Mouse (Mus musculus) hindbrain, embryonic 10.5 days (tissue): ENCODE measurements at regions not wholly inside any gene's neighbourhood (a gene's known extent, or its start where the extent isn't known, plus 50 kb on each side); places are given as distances from the start of the nearest gene placed in this dataset.
A peak's percentile ranks its signal among the peaks of the same experiment; 100 is the strongest.

ENCODE experiments used
- DNase-seq: peaks from one replicate; pipeline ENCODE4 v3.0.0-alpha.2; 2017; ENCODE audit warnings: low spot score
- H3K27ac ChIP-seq: fragments of 300-500 bp; sonication (generic); 2 replicates; pipeline ENCODE4 v1.5.1; 2016; ENCODE audit warnings: mild to moderate bottlenecking, moderate library complexity
- H3K27me3 ChIP-seq: fragments of 300-500 bp; sonication (generic); 2 replicates; pipeline ENCODE4 v1.6.1; 2016; ENCODE audit warnings: mild to moderate bottlenecking; ENCODE audit not compliant: poor library complexity, insufficient read depth, severe bottlenecking
- H3K36me3 ChIP-seq: fragments of 300-500 bp; sonication (generic); 2 replicates; pipeline ENCODE4 v1.6.1; 2016; ENCODE audit warnings: mild to moderate bottlenecking, moderate library complexity
- H3K4me1 ChIP-seq: fragments of 300-500 bp; sonication (generic); replicated peaks from 2 replicates; pipeline ENCODE4 v1.6.1; 2016; ENCODE audit warnings: mild to moderate bottlenecking
- H3K4me3 ChIP-seq: fragments of 300-500 bp; sonication (generic); 2 replicates; pipeline ENCODE4 v1.5.1; 2016; ENCODE audit warnings: mild to moderate bottlenecking, moderate library complexity
- H3K9me3 ChIP-seq: fragments of 300-500 bp; sonication (generic); 2 replicates; pipeline ENCODE4 v1.6.1; 2016; ENCODE audit warnings: mild to moderate bottlenecking, moderate library complexity
- WGBS: fragments of 180-500 bp; shearing (Covaris S2); methylation state at CpG from one replicate; pipeline ENCODE4 v1.1.7; 2016; 5-methylcytosine and 5-hydroxymethylcytosine counted together

- WGBS, result 68% methylated on average over 9 of the region's 9 CpGs
- H3K4me1 ChIP-seq, result 0 out of 2 replicates have a peak, but pooled peaks cover 3% of the 10 kb centered on the region
Observed at GRCm38 (mm10) chr1:184462481-184463124, 269.8 kb downstream of the Hlx start.

DNA sequence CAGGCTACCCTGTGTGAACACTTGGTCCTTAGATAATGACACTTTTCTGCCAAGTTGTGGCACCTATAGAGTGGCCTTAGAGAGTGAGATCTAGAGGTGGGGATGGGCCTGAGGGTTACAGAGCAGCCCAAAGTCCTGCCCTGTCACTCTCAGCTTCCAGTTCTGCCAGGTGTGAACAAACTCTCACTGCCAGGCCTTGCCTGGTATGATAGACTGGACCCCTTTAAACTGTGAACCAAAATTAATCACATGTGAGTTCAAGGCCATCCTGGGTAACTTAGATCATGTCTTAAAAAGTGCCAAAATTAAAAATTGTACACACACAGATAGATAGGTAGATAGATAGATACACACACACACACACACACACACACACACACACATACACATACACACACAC is 271.0 kb downstream of the Hlx start:
- no peaks in the 10 kb centered on the region for H3K36me3 ChIP-seq
- H3K27me3 ChIP-seq, result no peaks in the 10 kb centered on the region
- H3K4me1 ChIP-seq, result 0 out of 2 replicates have a peak, but pooled peaks cover 3% of the 10 kb centered on the region
- no peak for DNase-seq
- H3K27ac ChIP-seq, result no peak overlapping the region
- H3K9me3 ChIP-seq, result no peaks in the 10 kb centered on the region
- H3K4me3 ChIP-seq, result no peak overlapping the region

More at GRCm38 (mm10) chr1:184462481-184463124, 269.8 kb downstream of the Hlx start:
- no peak for DNase-seq
- H3K27me3 ChIP-seq, result no peaks in the 10 kb centered on the region
- H3K27ac ChIP-seq, result no peak overlapping the region
- no peaks in the 10 kb centered on the region for H3K36me3 ChIP-seq
- no peaks in the 10 kb centered on the region for H3K9me3 ChIP-seq
- H3K4me3 ChIP-seq, result no peak overlapping the region

DNA sequence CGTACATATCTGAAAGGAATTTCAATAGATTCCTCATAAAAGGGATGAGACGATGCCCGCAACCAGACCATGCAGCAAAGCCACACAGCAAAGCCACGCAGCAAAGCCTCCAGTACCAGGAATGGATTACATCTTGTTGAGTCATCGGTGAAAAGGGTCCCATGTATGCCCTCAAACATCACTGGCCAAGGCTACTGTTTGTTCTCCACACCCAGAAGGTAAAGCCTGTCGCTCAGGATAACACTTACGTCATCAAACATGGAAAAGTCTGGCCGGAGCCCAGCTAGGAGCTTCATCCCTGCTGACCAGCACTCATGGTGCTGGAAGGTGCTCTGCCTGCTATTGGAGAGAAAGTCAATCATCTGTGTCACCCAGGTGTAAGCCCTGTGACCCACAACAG is 275.7 kb downstream of the Hlx start:
- no peaks in the 10 kb centered on the region for H3K9me3 ChIP-seq
- no peaks in the 10 kb centered on the region for H3K36me3 ChIP-seq
- DNase-seq, result no peak
- H3K27me3 ChIP-seq, result 0 out of 2 replicates have a peak, but pooled peaks cover 5% of the 10 kb centered on the region
- peaks cover 7% of the 10 kb centered on the region; the same call in 1 of the 2 replicates for H3K4me1 ChIP-seq
- no peak overlapping the region for H3K27ac ChIP-seq
- H3K4me3 ChIP-seq, result no peak overlapping the region
- WGBS, result 92% methylated on average over 8 of the region's 8 CpGs

DNA sequence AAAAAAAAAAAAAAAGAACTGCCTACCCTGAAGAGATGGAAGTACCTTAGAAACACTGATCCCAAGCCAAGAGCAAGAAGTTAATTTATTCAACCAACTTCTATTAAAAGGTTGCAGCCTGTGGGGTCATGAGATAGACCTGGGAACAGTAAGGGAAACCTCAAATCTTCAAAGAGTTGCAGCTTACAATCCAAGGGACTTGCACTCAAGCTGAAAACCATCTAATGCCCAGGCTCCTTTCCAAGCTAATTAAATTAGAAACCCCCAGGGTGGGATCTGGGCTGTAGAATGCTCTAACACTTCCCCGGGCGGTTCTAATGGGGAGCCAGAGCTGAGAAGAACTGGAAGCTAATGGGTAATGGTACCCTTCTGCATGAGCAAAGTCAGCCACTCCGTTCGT is 278.0 kb downstream of the Hlx start:
- Histone ChIP-seq H3K36me3 (no peaks in the 10 kb centered on the region), H3K27me3 (0 out of 2 replicates have a peak, but pooled peaks cover 7% of the 10 kb centered on the region), H3K4me3 (no peak overlapping the region), H3K9me3 (no peaks in the 10 kb centered on the region), H3K4me1 (peaks cover 7% of the 10 kb centered on the region; the same call in 1 of the 2 replicates), H3K27ac (no peak overlapping the region)
- DNase-seq, result no peak
- 92% methylated on average over 4 of the region's 4 CpGs for WGBS

GRCm38 (mm10) chr1:184453673-184454072 is 278.7 kb downstream of the Hlx start:
- H3K27ac ChIP-seq, result no peak overlapping the region
- no peaks in the 10 kb centered on the region for H3K9me3 ChIP-seq
- peaks cover 7% of the 10 kb centered on the region; the same call in 1 of the 2 replicates for H3K4me1 ChIP-seq
- 0 out of 2 replicates have a peak, but pooled peaks cover 7% of the 10 kb centered on the region for H3K27me3 ChIP-seq
- no peak for DNase-seq
- H3K4me3 ChIP-seq, result no peak overlapping the region
- WGBS, result 44% methylated on average over 5 of the region's 5 CpGs
- H3K36me3 ChIP-seq, result no peaks in the 10 kb centered on the region

GRCm38 (mm10) chr1:184453061-184453460 is 279.4 kb downstream of the Hlx start:
- no peak overlapping the region for H3K4me3 ChIP-seq
- 0 out of 2 replicates have a peak, but pooled peaks cover 7% of the 10 kb centered on the region for H3K27me3 ChIP-seq
- peaks cover 7% of the 10 kb centered on the region; the same call in 1 of the 2 replicates for H3K4me1 ChIP-seq
- no peaks in the 10 kb centered on the region for H3K9me3 ChIP-seq
- H3K27ac ChIP-seq, result no peak overlapping the region
- DNase-seq, result no peak
- H3K36me3 ChIP-seq, result no peaks in the 10 kb centered on the region
- WGBS, result 95% methylated on average over 9 of the region's 9 CpGs

GRCm38 (mm10) chr1:184451686-184452085 is 280.7 kb downstream of the Hlx start:
- no peak overlapping the region for H3K4me3 ChIP-seq
- H3K27ac ChIP-seq, result no peak overlapping the region
- DNase-seq, result no peak
- H3K36me3 ChIP-seq, result no peaks in the 10 kb centered on the region
- peaks cover 7% of the 10 kb centered on the region; the same call in 1 of the 2 replicates for H3K27me3 ChIP-seq
- no peaks in the 10 kb centered on the region for H3K9me3 ChIP-seq
- 79% methylated on average over 2 of the region's 2 CpGs for WGBS
- H3K4me1 ChIP-seq, result peaks cover 7% of the 10 kb centered on the region; the same call in 1 of the 2 replicates

DNA sequence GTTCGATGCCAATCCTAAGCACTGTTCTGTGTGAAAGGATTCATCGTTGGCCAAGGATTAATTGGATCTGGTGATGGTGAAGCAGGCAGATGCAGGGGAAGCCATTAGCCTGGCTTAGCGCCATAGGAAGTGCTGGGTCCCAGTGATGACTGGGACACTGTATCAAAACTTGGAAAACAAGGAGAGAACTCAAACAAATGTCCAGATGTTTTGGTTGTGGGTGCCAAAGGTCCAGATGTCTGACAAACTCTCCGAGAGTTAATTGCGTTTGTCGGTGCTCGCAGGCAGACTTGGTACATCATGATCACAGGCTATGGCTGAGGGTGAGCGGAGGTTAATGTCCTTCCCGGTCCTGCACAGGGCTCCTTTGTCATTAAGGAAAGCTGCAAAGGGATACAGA is 283.4 kb downstream of the Hlx start:
- DNase-seq, result no peak
- Histone ChIP-seq H3K36me3 (no peaks in the 10 kb centered on the region), H3K4me1 (peaks cover 6% of the 10 kb centered on the region; the same call in 1 of the 2 replicates), H3K4me3 (no peak overlapping the region), H3K27me3 (peaks cover 2% of the 10 kb centered on the region; the same call in 1 of the 2 replicates), H3K27ac (no peak overlapping the region), H3K9me3 (no peaks in the 10 kb centered on the region)
- WGBS, result 82% methylated on average over 9 of the region's 9 CpGs

DNA sequence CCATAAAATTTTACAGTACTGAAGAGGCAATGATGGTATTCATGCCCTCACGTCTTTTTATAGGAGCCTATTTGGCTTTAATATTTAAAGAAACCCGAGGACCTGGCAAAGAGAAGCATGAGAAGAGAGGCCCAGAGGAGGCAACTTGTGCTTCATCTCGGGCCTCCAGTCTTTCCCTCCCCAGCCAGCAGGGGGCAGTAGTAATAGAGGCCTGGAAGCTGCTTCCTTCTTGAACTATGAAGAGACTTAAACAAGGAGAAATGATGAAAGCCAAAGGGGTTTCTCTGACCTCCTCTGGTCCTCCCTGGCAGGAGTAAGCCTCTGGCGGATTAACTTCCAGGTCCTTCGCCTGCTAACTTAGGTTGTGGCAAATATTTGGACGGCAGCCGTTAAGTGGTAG is 284.5 kb downstream of the Hlx start:
- H3K27me3 ChIP-seq, result peaks cover 2% of the 10 kb centered on the region; the same call in 1 of the 2 replicates
- DNase-seq, result peak; percentile 74
- no peaks in the 10 kb centered on the region for H3K36me3 ChIP-seq
- 62% methylated on average over 7 of the region's 7 CpGs for WGBS
- H3K4me3 ChIP-seq, result no peak overlapping the region
- H3K27ac ChIP-seq, result no peak overlapping the region
- H3K4me1 ChIP-seq, result peaks cover 3% of the 10 kb centered on the region; the same call in 1 of the 2 replicates
- H3K9me3 ChIP-seq, result no peaks in the 10 kb centered on the region

- no peaks in the 10 kb centered on the region for H3K9me3 ChIP-seq
- 78% methylated on average over 5 of the region's 5 CpGs for WGBS
- no peak for DNase-seq
- H3K27me3 ChIP-seq, result peaks cover 2% of the 10 kb centered on the region; the same call in 1 of the 2 replicates
- H3K27ac ChIP-seq, result no peak overlapping the region
- no peak overlapping the region for H3K4me3 ChIP-seq
- H3K4me1 ChIP-seq, result peaks cover 5% of the 10 kb centered on the region; the same call in 1 of the 2 replicates
- H3K36me3 ChIP-seq, result no peaks in the 10 kb centered on the region
Observed at GRCm38 (mm10) chr1:184447161-184447667, 285.2 kb downstream of the Hlx start.

DNA sequence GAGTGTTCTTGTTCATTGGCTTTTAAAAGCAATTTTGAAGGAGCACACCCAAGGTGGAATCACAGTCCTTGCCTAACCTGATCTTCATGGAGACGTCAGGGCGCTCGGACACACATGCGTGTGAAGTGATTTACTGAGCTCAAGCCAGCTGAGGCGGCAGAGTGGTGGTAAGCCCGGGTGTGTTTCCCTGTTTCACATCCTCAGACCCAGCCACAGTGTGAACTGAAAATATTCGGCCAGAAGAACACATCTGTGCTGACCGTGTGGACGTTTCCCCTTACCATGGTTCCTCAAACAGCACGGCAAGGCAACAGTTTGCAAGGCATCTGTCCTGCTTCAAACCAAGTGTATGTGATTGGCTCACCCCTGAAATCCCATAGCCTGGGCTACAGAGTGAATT is 288.2 kb downstream of the Hlx start:
- Histone ChIP-seq H3K4me1 (peaks cover 13% of the 10 kb centered on the region), H3K4me3 (no peak overlapping the region), H3K36me3 (no peaks in the 10 kb centered on the region), H3K9me3 (no peaks in the 10 kb centered on the region), H3K27ac (no peak overlapping the region), H3K27me3 (no peaks in the 10 kb centered on the region; the same call in 1 of the 2 replicates)
- 91% methylated on average over 10 of the region's 10 CpGs for WGBS
- DNase-seq, result no peak

DNA sequence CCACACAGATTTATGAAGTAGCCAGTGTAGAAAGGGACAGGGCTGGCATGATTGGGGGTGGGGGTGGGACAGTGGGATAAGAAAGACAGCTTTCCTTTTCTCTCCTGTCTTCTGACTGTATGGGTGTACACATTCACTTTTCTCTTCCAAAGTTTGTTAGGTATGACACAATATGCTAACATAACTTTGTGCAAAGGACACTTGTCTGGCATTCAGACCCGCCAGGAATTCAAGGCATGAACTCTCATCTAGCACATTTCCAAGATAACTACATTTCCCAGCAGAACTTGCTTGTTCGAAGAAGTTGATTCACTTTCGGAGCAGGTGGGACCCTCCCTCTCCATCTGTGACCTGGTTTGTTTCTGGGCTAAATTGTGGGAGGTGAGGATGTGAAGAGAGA is 289.7 kb downstream of the Hlx start:
- H3K27ac ChIP-seq, result no peak overlapping the region
- no peaks in the 10 kb centered on the region; the same call in 1 of the 2 replicates for H3K27me3 ChIP-seq
- no peaks in the 10 kb centered on the region for H3K36me3 ChIP-seq
- no peak for DNase-seq
- WGBS, result 81% methylated on average over 3 of the region's 3 CpGs
- H3K9me3 ChIP-seq, result no peaks in the 10 kb centered on the region
- H3K4me1 ChIP-seq, result peaks cover 13% of the 10 kb centered on the region
- H3K4me3 ChIP-seq, result no peak overlapping the region

- Histone ChIP-seq H3K9me3 (no peaks in the 10 kb centered on the region), H3K4me3 (peak overlapping the region; percentile 33), H3K4me1 (peaks cover 13% of the 10 kb centered on the region), H3K27ac (peak overlapping the region; percentile 19), H3K36me3 (no peaks in the 10 kb centered on the region), H3K27me3 (no peaks in the 10 kb centered on the region; the same call in 1 of the 2 replicates)
- DNase-seq, result peak; percentile 13
- 44% methylated on average over 18 of the region's 18 CpGs for WGBS
Observed at GRCm38 (mm10) chr1:184441005-184441557, 291.3 kb downstream of the Hlx start.
